Mouse (Mus musculus): ENCODE measurements around the gene Idh2. TPM values are rescaled to one million over a fixed set of nuclear protein-coding genes. Genes with fewer than 3 reads are reported as not detected.

Gene Idh2
- total RNA-seq, 1 experiment = 108 TPM

- no peak overlapping the region for H3K4me3 ChIP-seq (ENCODE audit: insufficient read depth in 1 of 2, low read depth in 1 of 2, low read length in 2 of 2, poor library complexity in 1 of 2, severe bottlenecking in 1 of 2)
- TF ChIP-seq ZNF384 (IDR thresholded peaks at IDR 0.05; ENCODE audit: low read depth, low read length) (no peak), HCFC1 (IDR thresholded peaks at IDR 0.05; ENCODE audit: borderline replicate concordance, insufficient read depth, low read length) (no peak), MAFK (IDR thresholded peaks at IDR 0.05; ENCODE audit: insufficient read depth, low read depth, low read length) (no peak), CHD2 (IDR thresholded peaks at IDR 0.05; ENCODE audit: low read depth, low read length) (no peak), ZC3H11A (IDR thresholded peaks at IDR 0.05; ENCODE audit: borderline replicate concordance, low read depth, low read length) (no peak)
- no peaks in the 10 kb centered on the region for H3K9me3 ChIP-seq (ENCODE audit: control insufficient read depth, insufficient read depth, low read depth, low read length)
- H3K4me1 ChIP-seq (ENCODE audit: control insufficient read depth in 2 of 2, insufficient read depth in 2 of 2, low read length in 2 of 2, poor library complexity in 1 of 2) = peaks cover 10 to 35% of the 10 kb centered on the region in 2 experiments; a peak in 3 of 4 replicates
- peaks cover 18% of the 10 kb centered on the region; the same call in 1 of the 2 replicates for H3K36me3 ChIP-seq (ENCODE audit: control insufficient read depth, insufficient read depth, low read length, poor library complexity, severe bottlenecking)
- H3K27ac ChIP-seq (ENCODE audit: insufficient read depth, low read depth, low read length, poor library complexity, severe bottlenecking) = no peak overlapping the region
- no peak overlapping the region for H3K9ac ChIP-seq (ENCODE audit: insufficient read depth, low read depth, low read length, poor library complexity, severe bottlenecking)
- DNase-seq (ENCODE audit: low read depth, low spot score) = no peak
- in situ Hi-C loops (cut with MboI; ENCODE audit: low sequenced_read_pairs in 2 of 2, unreplicated experiment in 2 of 2) = no loop called here
These were observed 56.7 kb downstream of the Idh2 start for GRCm38 (mm10) chr7:80058405-80059063.

GRCm38 (mm10) chr7:80057781-80058180 is 57.4 kb downstream of the Idh2 start:
- no peak for DNase-seq (ENCODE audit: low read depth, low spot score)
- in situ Hi-C loops (cut with MboI; ENCODE audit: low sequenced_read_pairs in 2 of 2, unreplicated experiment in 2 of 2) = no loop called here
- H3K9me3 ChIP-seq (ENCODE audit: control insufficient read depth, insufficient read depth, low read depth, low read length) = no peaks in the 10 kb centered on the region
- no peak overlapping the region for H3K27ac ChIP-seq (ENCODE audit: insufficient read depth, low read depth, low read length, poor library complexity, severe bottlenecking)
- no peak overlapping the region for H3K4me3 ChIP-seq (ENCODE audit: insufficient read depth in 1 of 2, low read depth in 1 of 2, low read length in 2 of 2, poor library complexity in 1 of 2, severe bottlenecking in 1 of 2)
- H3K4me1 ChIP-seq (ENCODE audit: control insufficient read depth in 2 of 2, insufficient read depth in 2 of 2, low read length in 2 of 2, poor library complexity in 1 of 2) = peaks cover 10 to 34% of the 10 kb centered on the region in 2 experiments; a peak in 3 of 4 replicates
- peaks cover 21% of the 10 kb centered on the region; the same call in 1 of the 2 replicates for H3K36me3 ChIP-seq (ENCODE audit: control insufficient read depth, insufficient read depth, low read length, poor library complexity, severe bottlenecking)
- TF ChIP-seq ZC3H11A (IDR thresholded peaks at IDR 0.05; ENCODE audit: borderline replicate concordance, low read depth, low read length) (no peak), HCFC1 (IDR thresholded peaks at IDR 0.05; ENCODE audit: borderline replicate concordance, insufficient read depth, low read length) (no peak), MAFK (IDR thresholded peaks at IDR 0.05; ENCODE audit: insufficient read depth, low read depth, low read length) (no peak), CHD2 (IDR thresholded peaks at IDR 0.05; ENCODE audit: low read depth, low read length) (no peak), ZNF384 (IDR thresholded peaks at IDR 0.05; ENCODE audit: low read depth, low read length) (no peak)
- no peak overlapping the region for H3K9ac ChIP-seq (ENCODE audit: insufficient read depth, low read depth, low read length, poor library complexity, severe bottlenecking)

DNA sequence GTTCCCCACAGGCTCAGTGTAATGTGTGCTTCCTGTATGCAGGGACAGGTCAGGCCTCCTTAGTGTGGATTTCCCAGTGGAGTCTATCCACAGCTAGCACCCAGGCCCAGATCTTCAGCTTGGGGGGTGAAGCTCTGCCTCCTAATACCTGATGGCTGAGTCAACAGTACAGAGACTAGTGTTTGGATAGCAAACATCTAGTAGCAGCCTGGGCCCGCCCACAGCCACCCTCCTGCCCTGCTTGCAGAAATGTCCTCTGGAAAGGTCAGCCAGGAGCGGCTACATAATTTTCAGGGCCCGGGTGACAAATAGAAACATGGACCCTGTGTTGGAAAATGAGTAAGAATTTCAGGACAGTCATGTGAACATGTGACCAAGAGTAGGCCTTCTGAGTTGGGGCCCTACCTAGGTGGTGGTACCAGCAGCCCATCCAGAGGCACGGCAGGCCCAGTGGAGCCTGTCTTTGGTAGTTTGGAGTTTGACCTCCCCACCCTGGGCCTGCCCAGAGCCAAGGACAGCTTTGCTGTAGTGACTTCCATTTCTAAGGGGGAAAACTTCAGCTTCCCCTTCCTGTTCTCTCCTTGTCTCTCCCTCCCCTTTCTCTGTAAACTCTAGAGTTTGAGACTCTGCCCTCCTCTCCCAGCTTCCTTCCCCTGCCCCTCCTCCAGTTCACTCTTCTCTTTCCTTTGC is 58.0 kb downstream of the Idh2 start:
- H3K36me3 ChIP-seq (ENCODE audit: control insufficient read depth, insufficient read depth, low read length, poor library complexity, severe bottlenecking) = peaks cover 21% of the 10 kb centered on the region; the same call in 1 of the 2 replicates
- 0 out of 4 replicates have a peak overlapping the region, but pooled peaks of 1 of the 2 experiments have one; percentile 13 for H3K4me3 ChIP-seq (ENCODE audit: insufficient read depth in 1 of 2, low read depth in 1 of 2, low read length in 2 of 2, poor library complexity in 1 of 2, severe bottlenecking in 1 of 2)
- H3K4me1 ChIP-seq (ENCODE audit: control insufficient read depth in 2 of 2, insufficient read depth in 2 of 2, low read length in 2 of 2, poor library complexity in 1 of 2) = peaks cover 10 to 38% of the 10 kb centered on the region in 2 experiments; a peak in 3 of 4 replicates
- DNase-seq (ENCODE audit: low read depth, low spot score) = no peak
- no peak overlapping the region for H3K9ac ChIP-seq (ENCODE audit: insufficient read depth, low read depth, low read length, poor library complexity, severe bottlenecking)
- no peak for TF ChIP-seq ZC3H11A (IDR thresholded peaks at IDR 0.05; ENCODE audit: borderline replicate concordance, low read depth, low read length)
- no peaks in the 10 kb centered on the region for H3K9me3 ChIP-seq (ENCODE audit: control insufficient read depth, insufficient read depth, low read depth, low read length)
- H3K27ac ChIP-seq (ENCODE audit: insufficient read depth, low read depth, low read length, poor library complexity, severe bottlenecking) = no peak overlapping the region
- in situ Hi-C loops (cut with MboI; ENCODE audit: low sequenced_read_pairs in 2 of 2, unreplicated experiment in 2 of 2) = no loop called here

- H3K9me3 ChIP-seq (ENCODE audit: control insufficient read depth, insufficient read depth, low read depth, low read length) = no peaks in the 10 kb centered on the region
- H3K9ac ChIP-seq (ENCODE audit: insufficient read depth, low read depth, low read length, poor library complexity, severe bottlenecking) = no peak overlapping the region
- no peak overlapping the region for H3K27ac ChIP-seq (ENCODE audit: insufficient read depth, low read depth, low read length, poor library complexity, severe bottlenecking)
- no peak for DNase-seq (ENCODE audit: low read depth, low spot score)
- peaks cover 10 to 40% of the 10 kb centered on the region in 2 experiments; a peak in 3 of 4 replicates for H3K4me1 ChIP-seq (ENCODE audit: control insufficient read depth in 2 of 2, insufficient read depth in 2 of 2, low read length in 2 of 2, poor library complexity in 1 of 2)
- H3K36me3 ChIP-seq (ENCODE audit: control insufficient read depth, insufficient read depth, low read length, poor library complexity, severe bottlenecking) = peaks cover 21% of the 10 kb centered on the region; the same call in 1 of the 2 replicates
- no peak overlapping the region for H3K4me3 ChIP-seq (ENCODE audit: insufficient read depth in 1 of 2, low read depth in 1 of 2, low read length in 2 of 2, poor library complexity in 1 of 2, severe bottlenecking in 1 of 2)
- in situ Hi-C loops (cut with MboI; ENCODE audit: low sequenced_read_pairs in 2 of 2, unreplicated experiment in 2 of 2) = no loop called here
- no peak for TF ChIP-seq ZNF384 (IDR thresholded peaks at IDR 0.05; ENCODE audit: low read depth, low read length)
- no peak for TF ChIP-seq HCFC1 (IDR thresholded peaks at IDR 0.05; ENCODE audit: borderline replicate concordance, insufficient read depth, low read length)
- TF ChIP-seq CHD2 (IDR thresholded peaks at IDR 0.05; ENCODE audit: low read depth, low read length) = no peak
- TF ChIP-seq MAFK (IDR thresholded peaks at IDR 0.05; ENCODE audit: insufficient read depth, low read depth, low read length) = no peak
- TF ChIP-seq ZC3H11A (IDR thresholded peaks at IDR 0.05; ENCODE audit: borderline replicate concordance, low read depth, low read length) = no peak
These were observed 59.4 kb downstream of the Idh2 start for GRCm38 (mm10) chr7:80055781-80056180.
